Mouse (Mus musculus): Measurements from ENCODE around the gene Npr3.

Gene Npr3

DNA sequence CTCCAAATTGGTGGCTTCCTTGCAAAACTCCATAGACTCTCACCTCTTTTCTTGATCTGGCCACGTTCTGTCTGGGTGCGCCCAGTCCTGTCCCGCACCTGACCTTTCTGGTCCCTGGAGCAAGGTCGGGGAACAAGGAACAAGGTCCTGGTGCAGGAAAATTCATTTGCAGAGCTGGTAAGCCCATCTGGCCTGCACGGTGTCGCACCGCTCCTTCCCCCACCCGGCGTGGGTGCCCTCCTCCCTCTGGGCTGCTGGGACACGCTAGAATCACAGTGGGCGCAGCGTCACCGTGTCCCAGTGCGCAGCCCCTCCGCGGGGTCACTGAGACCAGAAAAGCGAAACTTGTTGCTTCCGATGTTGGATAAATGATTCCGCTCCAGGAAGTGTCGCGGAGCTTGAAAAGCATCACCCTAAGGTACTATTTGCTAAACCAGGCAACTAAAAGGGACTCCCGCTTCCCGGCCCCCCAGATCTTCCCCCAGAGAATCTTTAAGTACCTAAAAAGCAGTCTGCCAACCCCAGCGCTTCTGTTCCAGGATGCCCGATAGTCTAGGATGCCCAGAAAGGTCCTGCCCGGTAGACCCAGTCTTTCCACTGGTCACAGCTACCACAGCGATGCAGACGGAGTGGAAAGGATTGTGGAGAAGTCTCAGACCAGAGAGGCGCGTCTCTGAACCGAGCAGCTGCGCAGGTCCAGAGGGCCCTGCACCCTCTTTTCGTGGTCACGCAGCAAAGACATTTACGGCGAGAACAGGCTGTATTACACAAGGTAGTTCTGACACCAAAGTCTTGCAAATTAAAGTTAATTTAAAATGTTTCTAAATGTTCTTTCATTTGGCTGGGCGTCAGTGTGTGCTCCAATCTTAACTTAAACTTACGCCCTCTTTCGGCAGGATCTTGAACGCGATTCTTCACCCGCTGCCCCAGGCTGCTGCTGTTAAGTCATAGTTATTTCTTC, at the start of gene Npr3:
Npr3 (minus strand) TSS at position 717 of the 961 bp plus-strand sequence.
- CTCF ChIA-PET: no interaction called here

DNA sequence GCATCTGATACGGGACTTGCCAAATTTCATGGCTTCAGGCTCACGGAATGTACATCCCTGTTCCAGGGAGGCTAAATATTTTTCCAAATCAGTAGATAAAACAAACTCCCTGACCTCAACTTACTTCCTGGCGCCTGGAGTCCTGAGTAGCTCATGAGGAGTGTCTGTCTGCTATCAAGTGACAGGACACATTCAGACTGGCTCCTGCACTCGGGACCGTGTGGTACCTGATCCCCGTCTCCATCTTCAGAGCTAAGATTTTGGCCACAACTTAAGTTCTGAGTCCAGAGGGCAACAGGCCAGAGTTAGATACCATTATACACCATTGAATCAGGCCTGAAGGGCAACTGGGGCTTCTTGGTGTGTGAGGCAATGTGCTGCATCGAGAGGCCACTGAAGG, 49.0 kb upstream of the Npr3 start:
- CTCF ChIA-PET: no interaction called here

DNA sequence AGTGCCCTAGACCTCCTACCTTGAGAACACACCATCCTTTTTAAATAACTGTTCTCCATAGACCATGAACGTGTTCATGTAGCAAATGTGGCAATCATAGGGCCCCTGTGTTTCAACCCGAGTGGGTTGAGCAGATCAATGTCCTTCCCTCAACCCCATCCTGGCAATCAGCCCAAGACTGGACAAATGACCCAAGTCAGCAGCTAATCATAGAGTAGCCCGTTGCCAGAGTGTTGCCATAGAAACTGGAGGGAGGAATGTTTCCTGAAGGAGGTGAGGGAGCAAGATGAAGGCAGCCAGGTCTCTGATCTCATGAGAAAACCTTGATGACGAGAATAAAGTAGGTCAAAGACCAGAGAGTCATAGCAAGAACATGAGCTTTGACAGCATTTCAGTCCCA, 47.1 kb upstream of the Npr3 start:
- CTCF ChIA-PET: no interaction called here

DNA sequence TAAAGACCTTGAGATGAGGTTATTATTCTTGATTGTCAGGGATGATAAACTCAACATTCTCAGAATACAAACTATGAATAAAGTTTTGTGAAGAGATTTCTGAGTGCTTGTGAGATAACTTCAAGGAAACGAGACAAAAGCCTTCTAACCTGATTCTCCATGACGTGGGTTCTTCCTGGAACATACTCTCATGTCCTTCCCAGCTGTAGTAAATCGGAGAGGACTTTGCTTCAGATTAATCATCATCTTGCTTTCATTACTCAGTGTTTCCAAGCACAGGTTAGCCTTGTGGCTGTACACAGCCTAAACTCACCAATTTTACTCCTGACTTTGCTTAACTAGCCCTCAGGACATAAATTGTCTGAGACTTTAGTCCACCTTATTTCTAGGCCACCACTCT, 45.1 kb upstream of the Npr3 start:
- CTCF ChIA-PET: no interaction called here

DNA sequence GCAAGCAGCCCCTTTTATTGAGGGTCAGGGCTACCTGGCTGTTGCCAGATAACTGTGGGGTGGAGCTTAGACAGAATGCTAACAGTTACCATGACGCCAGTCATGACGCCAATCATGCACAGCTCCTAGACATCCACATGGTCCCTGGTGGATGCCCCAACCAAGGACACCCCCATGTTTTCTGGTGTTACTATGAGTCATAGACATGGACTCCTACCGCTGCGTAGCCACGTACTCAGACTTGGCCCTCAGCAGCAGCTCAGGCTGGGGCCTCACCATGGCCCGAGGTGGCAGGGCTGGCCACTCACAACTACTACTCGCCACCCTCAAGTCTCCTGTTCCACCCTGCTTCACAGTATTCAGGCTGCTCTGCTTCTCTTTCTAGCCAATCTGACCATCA, 44.1 kb upstream of the Npr3 start:
- CTCF ChIA-PET: no interaction called here

DNA sequence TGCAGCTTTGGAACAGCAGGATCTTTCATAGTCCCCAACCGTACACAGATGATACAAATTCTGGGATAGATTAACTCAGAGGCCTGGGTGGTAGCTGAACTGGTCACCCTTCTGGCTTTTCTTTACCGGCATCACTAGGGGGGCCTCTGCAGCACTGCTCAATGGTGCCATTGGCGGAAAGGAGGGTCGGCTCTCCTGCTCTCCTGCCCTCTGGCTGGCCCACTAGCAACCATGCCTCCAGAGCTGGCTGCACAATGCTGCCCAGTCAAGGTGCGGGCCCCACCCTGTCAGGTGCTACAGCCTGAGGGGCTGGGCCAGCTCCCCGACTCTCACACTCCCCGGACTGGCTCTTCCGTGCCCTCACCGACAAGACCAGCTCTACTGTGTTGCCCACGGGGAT, 43.1 kb upstream of the Npr3 start:
- CTCF ChIA-PET: no interaction called here

DNA sequence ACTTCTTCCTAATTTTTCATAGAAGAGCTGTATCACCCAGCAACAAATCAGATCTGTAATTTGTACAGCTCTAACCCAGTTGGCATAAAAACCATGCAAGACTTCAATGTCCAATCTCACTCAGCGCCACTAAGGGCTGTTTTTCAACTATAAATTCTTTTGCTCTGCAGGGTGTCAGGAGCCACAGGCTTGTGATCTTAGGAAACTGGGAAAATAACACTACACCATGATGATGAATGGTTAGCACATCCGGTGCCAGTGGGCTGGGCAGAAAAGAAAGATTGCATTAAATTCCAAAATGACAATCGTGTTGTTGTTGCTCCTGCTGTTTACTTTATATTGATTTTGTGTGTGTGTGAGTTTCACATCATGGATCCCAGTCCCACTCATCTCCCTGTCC, 42.4 kb upstream of the Npr3 start:
- CTCF ChIA-PET: no interaction called here

DNA sequence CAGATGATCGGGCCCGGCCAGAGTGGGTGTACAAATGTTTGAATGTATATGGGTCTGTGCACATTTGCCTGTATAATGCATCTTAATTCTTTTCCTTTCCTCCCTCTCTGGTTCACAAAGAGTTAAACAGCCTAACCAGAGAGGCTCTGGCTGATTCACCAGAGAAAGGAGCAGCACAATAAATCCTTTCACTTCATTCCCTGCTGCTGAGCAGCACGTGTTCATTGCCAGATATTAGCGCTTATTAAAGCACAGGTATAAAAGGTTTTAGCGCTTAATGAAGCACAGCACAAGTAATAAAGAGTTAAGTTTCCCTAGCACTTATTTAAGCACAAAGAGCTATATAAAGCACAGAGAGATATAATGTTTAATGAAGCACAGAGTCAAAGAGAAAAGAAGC, 33.8 kb upstream of the Npr3 start:
- CTCF ChIA-PET: no interaction called here

DNA sequence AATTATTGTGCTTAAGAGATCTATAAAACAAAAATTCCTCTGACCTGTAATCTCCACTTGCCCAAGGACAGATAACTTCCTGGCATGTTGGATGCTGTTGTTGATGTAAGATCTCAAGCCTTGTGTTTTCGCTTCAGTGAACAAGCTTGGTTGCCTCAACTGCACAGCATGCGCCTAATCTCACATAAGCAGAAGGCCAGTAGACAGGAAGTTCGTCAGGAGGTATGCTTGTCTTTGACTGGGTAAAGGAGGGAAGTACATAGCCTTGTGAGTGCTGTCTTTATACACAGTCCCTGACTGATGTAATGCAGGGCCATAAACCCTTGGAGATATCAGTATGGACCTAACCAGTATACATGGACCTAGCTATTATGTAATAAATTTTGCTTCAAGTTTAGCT, 20.7 kb upstream of the Npr3 start:
- CTCF ChIA-PET: no interaction called here

DNA sequence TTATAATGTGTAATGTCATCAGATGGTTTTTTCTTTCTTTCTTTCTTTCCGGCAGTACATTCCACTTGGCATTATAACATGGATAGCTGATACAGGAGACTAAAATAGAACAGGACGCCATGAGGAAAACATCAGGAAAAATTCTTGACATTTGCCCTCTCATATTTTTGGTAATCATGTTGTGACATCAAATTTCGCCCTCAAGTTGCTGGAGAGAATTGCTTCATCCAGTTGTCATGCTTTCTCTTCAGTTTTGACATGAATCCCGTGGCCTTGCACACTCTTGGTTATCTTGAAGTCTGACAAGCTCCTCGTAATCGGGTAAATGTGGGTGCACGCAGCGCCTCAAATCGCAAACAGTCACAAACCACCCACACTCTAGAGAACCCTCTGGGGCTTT, 7.0 kb upstream of the Npr3 start:
- CTCF ChIA-PET: no interaction called here

DNA sequence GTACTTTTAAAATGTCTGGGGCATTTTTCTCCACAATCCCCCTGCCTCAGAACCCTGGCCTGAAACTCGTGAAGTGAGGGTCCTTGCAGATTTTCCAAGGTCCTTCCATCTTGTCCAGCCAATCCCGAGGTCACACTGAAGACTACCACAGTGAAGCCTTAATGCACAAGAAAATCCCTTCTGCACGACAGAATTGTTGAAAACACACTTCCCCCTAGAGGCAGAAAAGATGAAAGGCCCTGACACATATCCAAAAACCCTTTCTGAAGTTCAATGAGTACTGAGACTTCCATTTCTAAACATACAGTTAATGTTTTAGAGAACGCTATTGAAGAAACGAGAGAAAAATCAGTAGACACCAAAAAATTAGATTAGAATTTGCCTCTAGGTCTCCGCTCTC, 2.8 kb upstream of the Npr3 start:
- CTCF ChIA-PET: no interaction called here

DNA sequence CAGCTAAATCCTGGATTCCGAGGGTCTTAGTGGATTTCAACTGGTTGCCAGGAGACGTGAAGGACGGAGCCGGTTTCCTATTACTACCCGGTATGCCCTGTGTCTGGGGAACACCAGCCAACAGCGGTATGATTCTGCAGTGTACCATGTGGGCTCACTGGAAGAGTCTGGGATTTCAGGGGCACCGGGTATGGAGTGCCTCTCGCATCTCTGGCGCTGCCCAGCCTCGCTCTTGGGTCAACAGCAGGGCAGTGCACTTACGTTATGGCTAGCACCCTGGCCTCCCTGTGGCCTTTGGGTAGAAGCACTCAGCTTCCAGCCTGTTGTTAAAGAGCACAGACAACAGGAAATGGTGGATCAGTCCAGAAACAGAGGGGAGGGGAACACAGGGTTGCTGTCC, 1.1 kb upstream of the Npr3 start:
- CTCF ChIA-PET: no interaction called here

DNA sequence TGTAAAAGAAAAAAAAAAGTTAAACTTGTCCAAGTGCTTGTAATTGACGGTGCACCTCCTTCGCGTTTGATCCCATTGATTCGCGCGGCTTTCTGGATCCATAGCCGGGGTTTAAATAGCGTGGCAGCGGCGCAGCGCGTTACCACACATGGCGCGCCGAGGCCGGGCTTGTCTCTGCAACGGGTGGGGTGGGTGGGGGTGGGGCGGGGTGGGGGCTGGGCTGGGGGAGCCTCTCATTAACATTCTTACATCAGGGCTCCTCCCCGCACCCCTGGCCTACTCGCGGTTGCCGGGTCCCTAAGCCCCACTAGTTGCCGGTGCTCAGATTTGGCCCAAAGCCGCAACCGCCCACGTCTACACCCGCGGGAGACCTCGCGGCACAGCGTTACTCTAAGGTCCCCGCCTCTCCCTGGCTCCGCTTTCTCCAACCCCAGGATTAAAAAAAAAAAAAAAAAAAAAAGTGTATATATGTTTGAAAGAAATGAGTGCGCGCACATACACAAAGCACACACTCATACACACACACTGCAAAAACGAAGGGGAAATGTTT, 991 bp downstream of the Npr3 start:
- CTCF ChIA-PET: no interaction called here

DNA sequence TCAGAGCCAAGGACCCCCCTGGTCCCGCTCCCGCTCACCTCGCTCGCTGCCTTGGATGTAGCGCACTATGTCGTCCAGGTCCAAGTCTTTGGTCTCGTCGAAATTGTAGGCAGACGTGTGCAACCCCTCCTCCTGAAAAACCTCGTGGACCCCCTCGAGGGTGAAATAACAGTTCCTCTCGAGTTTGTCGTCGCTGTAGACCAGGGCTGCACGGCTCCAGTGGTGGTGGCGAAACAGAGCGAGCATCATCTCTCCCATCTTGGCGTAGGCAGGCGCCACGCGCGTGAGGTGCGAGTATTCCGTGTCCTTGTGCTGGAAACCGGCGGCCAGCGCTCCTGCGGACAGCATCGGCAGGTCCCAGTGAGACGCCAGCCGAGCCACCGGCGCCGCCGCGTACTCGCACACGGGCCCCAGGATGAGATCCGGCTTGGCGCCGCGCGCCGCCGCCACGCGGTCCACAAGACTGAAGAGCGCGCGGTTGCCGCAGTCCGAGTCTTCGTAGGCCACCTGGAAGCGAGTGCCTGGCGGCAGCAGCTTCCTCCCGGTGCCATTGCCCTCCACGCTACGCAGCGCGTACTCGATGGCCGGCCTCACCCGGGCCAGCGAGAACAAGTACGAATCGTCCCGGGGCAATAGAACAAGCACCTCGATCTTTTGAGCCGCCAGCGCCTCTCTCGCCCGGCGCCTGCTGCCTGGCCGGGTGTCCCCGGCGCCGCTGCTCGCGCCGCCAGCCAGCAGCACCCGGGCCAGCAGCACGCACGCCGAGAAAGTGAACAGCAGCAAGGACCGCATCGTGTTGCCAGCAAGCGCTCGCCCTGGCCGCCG, 2.0 kb downstream of the Npr3 start:
- CTCF ChIA-PET: no interaction called here

DNA sequence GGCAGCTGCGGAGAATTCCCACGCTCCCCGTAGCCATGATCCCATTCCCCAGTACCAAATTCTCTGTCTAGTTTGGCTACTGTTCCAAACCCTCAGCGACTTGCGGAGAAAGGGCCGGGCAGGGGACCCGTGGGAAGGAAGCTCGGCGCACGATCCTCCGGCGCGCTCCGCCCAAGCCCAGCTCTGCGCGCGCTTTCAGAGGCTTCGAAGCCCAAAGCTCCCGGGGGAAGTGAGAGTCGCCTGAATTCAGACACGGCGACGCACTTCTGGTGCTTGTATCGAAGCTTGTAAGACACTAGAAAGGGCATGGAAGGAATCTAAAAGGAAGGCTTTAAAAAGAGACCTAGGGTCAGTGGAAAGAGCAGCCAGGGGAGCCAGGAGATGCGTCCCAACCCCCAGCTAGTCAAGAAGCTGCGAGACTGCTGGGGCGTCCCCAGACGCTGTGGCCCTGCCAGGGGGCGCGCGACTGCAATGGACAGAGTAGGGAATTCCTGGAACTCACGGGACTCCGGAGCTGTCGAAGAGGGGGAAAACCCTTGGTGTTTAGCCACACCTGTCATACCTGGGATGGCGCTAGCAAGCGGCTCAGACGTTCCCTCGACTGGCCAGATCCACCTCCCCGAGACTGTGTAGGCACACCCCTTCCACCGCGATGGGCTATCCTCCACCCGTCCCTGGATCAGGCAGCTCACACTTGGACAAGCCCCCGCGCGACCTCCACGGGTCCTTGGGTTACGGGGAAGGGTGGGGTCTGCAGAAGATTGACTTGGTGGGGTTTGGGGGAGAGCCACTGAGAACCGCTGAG, 2.8 kb downstream of the Npr3 start:
- CTCF ChIA-PET: no interaction called here

DNA sequence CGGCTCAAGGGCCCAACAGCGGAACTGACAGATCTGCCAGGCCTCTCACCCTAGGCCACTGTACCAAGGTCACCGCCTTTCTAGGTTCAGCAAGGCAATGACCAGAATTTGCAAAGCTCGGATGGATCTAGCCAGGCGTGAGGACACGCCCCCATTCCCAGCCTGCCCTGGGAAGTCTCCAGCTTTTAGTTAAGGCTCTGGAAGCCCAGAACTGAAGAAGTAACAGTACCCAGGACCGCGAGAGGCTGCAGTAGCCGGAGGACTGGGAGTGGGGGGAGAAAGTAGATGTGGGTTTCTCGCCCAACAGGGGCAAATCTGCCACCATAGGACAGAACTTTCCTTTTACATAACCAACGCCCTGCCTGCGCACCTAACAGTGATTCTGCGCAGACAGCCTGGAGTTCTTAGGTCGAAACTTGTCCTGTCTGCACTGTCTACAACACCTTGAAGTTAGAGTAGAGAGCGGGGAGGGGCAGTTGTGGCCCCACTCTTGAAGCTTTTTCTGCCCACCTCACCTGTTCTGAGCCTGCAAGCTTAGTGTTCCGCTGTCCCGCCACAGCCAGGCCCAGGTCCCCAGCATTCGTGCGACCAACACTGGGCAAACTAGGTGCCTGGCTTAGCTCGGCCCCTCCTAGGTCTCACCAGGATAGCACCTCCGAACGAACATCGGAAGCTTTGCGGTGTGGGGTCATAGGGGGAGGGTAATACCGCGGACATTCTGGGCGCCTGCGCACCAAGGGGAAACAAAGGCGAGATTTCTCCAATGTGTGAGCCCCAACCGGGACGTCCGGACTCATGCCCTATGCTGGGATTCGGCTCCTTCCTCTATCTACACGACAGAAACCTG, 3.7 kb downstream of the Npr3 start:
- CTCF ChIA-PET: no interaction called here

DNA sequence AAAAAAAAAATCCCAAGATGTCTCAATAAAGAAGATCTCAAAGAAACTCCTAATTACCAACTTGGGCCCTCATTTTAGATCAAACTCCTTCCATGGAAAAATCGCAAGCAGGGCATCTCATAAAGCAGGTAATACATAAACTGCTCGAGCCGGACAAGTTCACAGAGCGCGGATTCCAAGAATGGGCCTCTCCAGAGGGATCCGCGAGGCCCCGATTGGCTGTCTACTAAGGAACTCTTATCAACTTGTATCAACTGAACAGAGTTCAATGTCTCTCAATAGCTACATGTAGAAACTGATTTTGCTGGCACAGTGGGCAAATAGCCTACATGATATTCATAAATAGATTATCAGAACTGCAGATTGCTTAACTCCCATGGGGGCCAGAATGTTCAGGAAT, 9.5 kb downstream of the Npr3 start:
- CTCF ChIA-PET: no interaction called here

DNA sequence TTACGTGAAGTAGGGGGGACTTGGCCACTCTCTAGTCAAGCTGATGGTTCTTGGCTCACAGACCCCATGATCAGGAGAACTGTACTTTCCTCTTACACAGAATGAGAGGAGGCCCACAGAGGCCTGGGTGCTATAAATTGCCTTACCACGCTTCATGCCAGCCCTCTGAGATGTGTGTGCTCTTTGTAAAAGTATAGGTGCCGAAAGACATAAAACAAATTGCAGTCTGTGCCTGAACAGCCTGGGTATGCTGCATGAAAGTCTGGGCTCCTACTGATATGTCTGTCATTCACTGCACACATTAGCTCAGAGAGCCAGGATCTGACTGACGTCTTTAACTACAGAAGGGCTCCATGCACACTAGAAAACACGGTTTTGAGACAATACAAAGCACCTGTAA, 9.9 kb downstream of the Npr3 start:
- CTCF ChIA-PET: no interaction called here

DNA sequence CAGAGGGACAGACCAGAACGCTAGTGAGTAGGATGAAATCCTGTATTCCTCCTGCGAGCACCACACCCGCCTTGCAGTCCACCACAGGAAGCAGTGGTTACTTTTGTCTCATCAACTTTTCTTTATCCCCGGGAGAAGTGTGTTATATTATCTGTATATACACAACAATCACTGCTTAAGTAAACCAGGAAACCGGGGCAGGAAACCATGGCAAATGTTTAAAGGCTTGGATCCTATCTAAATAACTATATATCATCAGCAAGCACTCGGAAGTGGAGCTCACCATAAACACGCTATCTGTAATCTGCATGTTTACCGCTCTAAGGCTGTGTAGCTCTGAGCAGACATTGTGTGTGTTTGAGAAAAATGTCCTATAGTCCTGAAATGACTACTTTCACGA, 13.1 kb downstream of the Npr3 start:
- CTCF ChIA-PET: no interaction called here

DNA sequence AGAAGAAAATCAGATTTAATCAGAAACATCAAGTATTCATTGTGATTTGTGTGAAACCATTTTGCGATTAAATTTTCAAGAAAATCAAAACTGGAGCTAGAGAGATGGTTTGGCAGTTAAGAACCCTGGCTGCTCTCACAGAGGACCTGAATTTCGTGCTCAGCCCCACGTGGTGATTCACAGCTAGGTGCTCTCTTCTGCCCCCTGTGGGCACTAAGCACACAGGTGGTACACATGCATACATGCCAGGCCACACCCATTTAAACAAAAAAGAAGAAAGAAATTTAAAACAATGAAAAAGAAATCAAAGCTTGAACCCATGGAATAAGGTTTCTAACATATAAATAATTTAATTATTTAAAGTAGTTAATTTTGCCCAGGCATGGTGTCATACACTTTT, 15.7 kb downstream of the Npr3 start:
- CTCF ChIA-PET: no interaction called here

DNA sequence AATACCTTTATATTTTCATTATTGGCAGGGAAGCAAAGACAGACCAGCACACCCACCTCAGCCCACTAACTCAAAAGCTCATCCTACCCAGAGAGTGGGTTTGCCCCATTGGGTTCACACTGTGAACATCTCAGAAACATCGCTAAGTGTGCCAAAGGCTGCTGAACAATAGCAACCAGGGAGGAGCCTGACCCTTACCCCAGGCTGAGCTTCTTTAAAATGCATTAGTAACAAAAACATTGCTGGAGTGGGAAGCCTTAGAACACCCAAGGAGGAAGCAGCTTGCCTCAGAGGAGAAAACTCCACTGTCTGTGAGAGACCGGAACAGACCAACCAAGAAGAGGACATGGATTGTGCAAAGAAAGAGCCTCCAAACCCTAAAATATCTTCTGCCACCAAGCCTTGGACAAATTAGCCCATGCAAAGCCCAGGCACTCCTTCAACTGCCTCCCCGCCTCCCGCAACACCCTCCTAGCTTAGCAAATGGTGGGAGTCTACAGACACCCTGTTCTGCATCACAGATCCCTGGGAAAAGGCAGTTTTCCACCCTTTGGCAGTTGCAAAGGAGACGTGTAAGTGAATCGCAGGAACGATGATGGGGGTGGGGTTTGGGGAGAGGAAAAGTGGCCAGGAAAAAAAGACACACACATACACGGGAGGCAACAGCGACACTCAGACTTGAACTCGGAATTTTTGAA, 24.4 kb downstream of the Npr3 start:
- CTCF ChIA-PET: interaction anchor here (0.6 kb wide), 1 partner anchor 818 kb away, joined by 4 read pairs; no protein-coding TSS in a partner anchor

All from spleen, embryonic (tissue).